Mouse (Mus musculus): ENCODE results near the gene Katna1. TPM values are rescaled to one million over a fixed set of nuclear protein-coding genes. Genes with fewer than 3 reads are reported as not detected.

Gene Katna1
- polyA plus RNA-seq, 1 experiment from 2014 or later = 48.0 TPM

GRCm38 (mm10) chr10:7781214-7781613 lies 55.4 kb downstream of the Katna1 start:
- Histone ChIP-seq H3K27ac (replicated peaks; ENCODE audit: low read depth, low read length) (0 out of 2 replicates have a peak overlapping the region, but pooled peaks have one; percentile 28), H3K4me3 (ENCODE audit: low read depth, low read length) (peak overlapping the region; percentile 96), H3K4me2 (ENCODE audit: low read depth, low read length) (peak overlapping the region; percentile 80), H3K36me3 (ENCODE audit: control insufficient read depth, insufficient read depth, low read length) (peaks cover 19% of the 10 kb centered on the region; the same call in 1 of the 2 replicates), H3K9me3 (ENCODE audit: control insufficient read depth, low read length) (no peaks in the 10 kb centered on the region), H3K9ac (ENCODE audit: low read depth, low read length) (peak overlapping the region; percentile 83), H3K4me1 (ENCODE audit: control insufficient read depth, insufficient read depth, low read length) (peaks cover 6% of the 10 kb centered on the region; the same call in 1 of the 2 replicates), H3K27me3 (replicated peaks; ENCODE audit: control insufficient read depth, insufficient read depth, low read length) (no peaks in the 10 kb centered on the region)
- ATAC-seq (ENCODE audit: low read depth) (no peak), DNase-seq (ENCODE audit: low spot score) (no peak)
- 65% methylated on average over 3 of the region's 3 CpGs for WGBS

GRCm38 (mm10) chr10:7787319-7787718 lies 61.5 kb downstream of the Katna1 start:
- Histone ChIP-seq H3K4me1 (ENCODE audit: control insufficient read depth, insufficient read depth, low read length) (peaks cover 5% of the 10 kb centered on the region), H3K27me3 (replicated peaks; ENCODE audit: control insufficient read depth, insufficient read depth, low read length) (no peaks in the 10 kb centered on the region), H3K36me3 (ENCODE audit: control insufficient read depth, insufficient read depth, low read length) (peaks cover 23% of the 10 kb centered on the region), H3K9ac (ENCODE audit: low read depth, low read length) (no peak overlapping the region), H3K4me3 (ENCODE audit: low read depth, low read length) (no peak overlapping the region), H3K4me2 (ENCODE audit: low read depth, low read length) (no peak overlapping the region), H3K9me3 (ENCODE audit: control insufficient read depth, low read length) (no peaks in the 10 kb centered on the region), H3K27ac (replicated peaks; ENCODE audit: low read depth, low read length) (no peak overlapping the region)
- no peak for DNase-seq (ENCODE audit: low spot score)
- ATAC-seq (ENCODE audit: low read depth) = no peak
- 55% methylated on average over 2 of the region's 2 CpGs for WGBS

GRCm38 (mm10) chr10:7792254-7792750 lies 66.5 kb downstream of the Katna1 start:
- DNase-seq (ENCODE audit: low spot score) (no peak), ATAC-seq (ENCODE audit: low read depth) (peak; percentile 38; the same call in 1 of the 2 replicates)
- Histone ChIP-seq H3K4me1 (ENCODE audit: control insufficient read depth, insufficient read depth, low read length) (peaks cover 11% of the 10 kb centered on the region), H3K36me3 (ENCODE audit: control insufficient read depth, insufficient read depth, low read length) (peaks cover 36% of the 10 kb centered on the region), H3K4me3 (ENCODE audit: low read depth, low read length) (peak overlapping the region; percentile 97), H3K27me3 (replicated peaks; ENCODE audit: control insufficient read depth, insufficient read depth, low read length) (no peaks in the 10 kb centered on the region), H3K27ac (replicated peaks; ENCODE audit: low read depth, low read length) (peak overlapping the region; percentile 34; the same call in 1 of the 2 replicates), H3K9me3 (ENCODE audit: control insufficient read depth, low read length) (no peaks in the 10 kb centered on the region), H3K4me2 (ENCODE audit: low read depth, low read length) (peak overlapping the region; percentile 64), H3K9ac (ENCODE audit: low read depth, low read length) (peak overlapping the region; percentile 84)
- WGBS = under 1% methylated on average over 10 of the region's 10 CpGs

- Histone ChIP-seq H3K36me3 (ENCODE audit: control insufficient read depth, insufficient read depth, low read length) (peaks cover 42% of the 10 kb centered on the region), H3K4me2 (ENCODE audit: low read depth, low read length) (peak within 1 kb of the TSS; percentile 76), H3K27me3 (replicated peaks; ENCODE audit: control insufficient read depth, insufficient read depth, low read length) (no peaks in the 10 kb centered on the region), H3K27ac (replicated peaks; ENCODE audit: low read depth, low read length) (peak within 1 kb of the TSS; percentile 34; the same call in 1 of the 2 replicates), H3K9me3 (ENCODE audit: control insufficient read depth, low read length) (no peaks in the 10 kb centered on the region), H3K4me1 (ENCODE audit: control insufficient read depth, insufficient read depth, low read length) (peaks cover 11% of the 10 kb centered on the region), H3K4me3 (ENCODE audit: low read depth, low read length) (peak within 1 kb of the TSS; percentile 97), H3K9ac (ENCODE audit: low read depth, low read length) (peak within 1 kb of the TSS; percentile 84)
- peak; percentile 95 for ATAC-seq (ENCODE audit: low read depth)
- under 1% methylated on average over 51 of the region's 52 CpGs for WGBS
- DNase-seq (ENCODE audit: low spot score) = peak; percentile 95
Observed at GRCm38 (mm10) chr10:7792751-7793385, 67.1 kb downstream of the Katna1 start, which contains the start of the genes Ginm1 and Ppil4. Ginm1 (minus strand) TSS chr10:7792824. Ppil4 (plus strand) TSS chr10:7792891.

GRCm38 (mm10) chr10:7801258-7801657 lies 75.5 kb downstream of the Katna1 start:
- Histone ChIP-seq H3K9ac (ENCODE audit: low read depth, low read length) (no peak overlapping the region), H3K9me3 (ENCODE audit: control insufficient read depth, low read length) (no peaks in the 10 kb centered on the region), H3K27me3 (replicated peaks; ENCODE audit: control insufficient read depth, insufficient read depth, low read length) (no peaks in the 10 kb centered on the region), H3K36me3 (ENCODE audit: control insufficient read depth, insufficient read depth, low read length) (peaks cover 94% of the 10 kb centered on the region), H3K4me2 (ENCODE audit: low read depth, low read length) (no peak overlapping the region), H3K27ac (replicated peaks; ENCODE audit: low read depth, low read length) (no peak overlapping the region), H3K4me1 (ENCODE audit: control insufficient read depth, insufficient read depth, low read length) (no peaks in the 10 kb centered on the region), H3K4me3 (ENCODE audit: low read depth, low read length) (no peak overlapping the region)
- DNase-seq (ENCODE audit: low spot score) = no peak
- WGBS = 90% methylated on average over 3 of the region's 3 CpGs
- no peak for ATAC-seq (ENCODE audit: low read depth)

- 86% methylated on average over 2 of the region's 2 CpGs for WGBS
- Histone ChIP-seq H3K27ac (replicated peaks; ENCODE audit: low read depth, low read length) (no peak overlapping the region), H3K36me3 (ENCODE audit: control insufficient read depth, insufficient read depth, low read length) (peaks cover 89% of the 10 kb centered on the region), H3K9ac (ENCODE audit: low read depth, low read length) (no peak overlapping the region), H3K27me3 (replicated peaks; ENCODE audit: control insufficient read depth, insufficient read depth, low read length) (no peaks in the 10 kb centered on the region), H3K4me2 (ENCODE audit: low read depth, low read length) (no peak overlapping the region), H3K9me3 (ENCODE audit: control insufficient read depth, low read length) (no peaks in the 10 kb centered on the region), H3K4me3 (ENCODE audit: low read depth, low read length) (no peak overlapping the region), H3K4me1 (ENCODE audit: control insufficient read depth, insufficient read depth, low read length) (no peaks in the 10 kb centered on the region)
- ATAC-seq (ENCODE audit: low read depth) = no peak
- DNase-seq (ENCODE audit: low spot score) = no peak
Observed at GRCm38 (mm10) chr10:7802519-7803140, 76.8 kb downstream of the Katna1 start.

- no peak overlapping the region for H3K9ac ChIP-seq (ENCODE audit: low read depth, low read length)
- ATAC-seq (ENCODE audit: low read depth) (no peak), DNase-seq (ENCODE audit: low spot score) (peak; percentile 53)
- WGBS = 37% methylated on average over 2 of the region's 2 CpGs
- H3K9me3 ChIP-seq (ENCODE audit: control insufficient read depth, low read length) = no peaks in the 10 kb centered on the region
- H3K4me3 ChIP-seq (ENCODE audit: low read depth, low read length) = no peak overlapping the region
- no peaks in the 10 kb centered on the region for H3K27me3 ChIP-seq (replicated peaks; ENCODE audit: control insufficient read depth, insufficient read depth, low read length)
- H3K27ac ChIP-seq (replicated peaks; ENCODE audit: low read depth, low read length) = no peak overlapping the region
- H3K4me1 ChIP-seq (ENCODE audit: control insufficient read depth, insufficient read depth, low read length) = no peaks in the 10 kb centered on the region
- peaks cover 76% of the 10 kb centered on the region for H3K36me3 ChIP-seq (ENCODE audit: control insufficient read depth, insufficient read depth, low read length)
- H3K4me2 ChIP-seq (ENCODE audit: low read depth, low read length) = no peak overlapping the region
Observed at GRCm38 (mm10) chr10:7809937-7810336, 84.1 kb downstream of the Katna1 start.
